Mouse (Mus musculus) activated CD4-positive, CD25-positive, alpha-beta regulatory T cell, adult 4 months (primary cell): Measurements from ENCODE around the gene Prkg1. TPM values are rescaled to one million over a fixed set of nuclear protein-coding genes. Genes with fewer than 3 reads are reported as not detected.

Experiments
- ATAC-seq: one replicate; pipeline ENCODE4 v1.8.0; 2017
- polyA plus RNA-seq, 2 experiments: library from polyadenylated mRNA; unstranded; fragments of 100-300 nt; shearing (Covaris generic); gene quantifications; one replicate each; pipeline ENCODE4 v1.2.1; 2017

Prkg1 gene
- polyA plus RNA-seq, 2 experiments from 2014 or later: 0.20 TPM; not detected in 1

DNA sequence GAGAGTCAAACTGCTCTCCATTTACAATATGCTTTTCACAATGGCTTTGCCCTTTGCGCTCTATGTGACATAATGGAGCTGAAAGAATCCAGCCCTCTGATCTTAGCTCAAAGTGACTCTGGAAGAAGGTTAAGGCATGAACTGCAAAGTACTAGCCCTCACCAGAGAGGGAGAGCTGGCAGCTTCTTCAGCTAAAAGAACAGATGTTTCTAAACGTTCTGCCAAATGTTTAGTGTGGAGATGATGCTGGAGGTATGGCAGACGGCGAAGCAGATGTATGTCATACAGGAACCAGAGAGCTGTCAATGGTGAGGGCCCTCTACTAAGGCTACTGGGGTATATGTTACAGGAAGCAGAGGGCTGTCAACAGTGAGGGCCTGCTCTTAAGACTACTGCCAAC lies 148.0 kb downstream of the Prkg1 start:
- no peak for ATAC-seq

DNA sequence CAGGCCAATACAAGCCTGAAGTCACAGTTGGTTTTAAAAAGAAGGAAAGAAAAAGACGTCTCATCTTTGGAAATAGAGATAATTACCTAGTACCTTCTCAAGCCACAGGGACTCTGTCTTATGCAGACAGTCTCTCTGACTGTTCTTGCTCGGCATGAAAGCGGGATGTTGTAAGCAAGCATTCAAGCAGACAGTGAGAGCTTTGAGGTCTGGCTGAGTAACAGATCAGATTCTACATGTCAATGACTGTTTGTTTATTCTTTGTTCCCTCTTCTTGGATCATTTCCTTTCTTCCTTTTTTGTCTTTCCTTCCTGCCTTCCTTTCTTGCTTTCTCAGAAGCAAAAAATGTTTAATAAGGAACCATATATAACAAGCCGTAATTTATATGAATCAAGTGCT lies 148.7 kb downstream of the Prkg1 start:
- ATAC-seq: no peak

DNA sequence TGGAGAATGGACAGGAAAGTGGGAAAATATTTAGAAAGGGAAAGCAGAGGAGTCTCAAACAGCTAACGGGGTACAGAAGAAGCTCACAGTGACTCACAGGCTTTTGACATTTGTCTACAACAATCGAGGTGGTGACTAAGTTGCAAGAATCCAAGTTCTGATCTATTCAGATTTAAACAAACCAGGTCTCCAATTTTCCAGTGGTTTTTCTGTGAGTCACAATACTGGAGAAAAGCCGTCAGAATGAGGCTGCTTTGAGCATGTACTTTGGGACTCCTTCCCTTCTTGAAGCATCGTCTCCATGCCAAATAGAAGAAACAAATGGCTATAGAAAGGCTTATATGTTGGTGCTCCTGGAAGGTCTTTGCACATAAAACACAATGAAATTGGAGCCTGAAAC lies 151.7 kb downstream of the Prkg1 start:
- no peak for ATAC-seq

GRCm38 (mm10) chr19:31602578-31602977 lies 162.3 kb downstream of the Prkg1 start:
- no peak for ATAC-seq

DNA sequence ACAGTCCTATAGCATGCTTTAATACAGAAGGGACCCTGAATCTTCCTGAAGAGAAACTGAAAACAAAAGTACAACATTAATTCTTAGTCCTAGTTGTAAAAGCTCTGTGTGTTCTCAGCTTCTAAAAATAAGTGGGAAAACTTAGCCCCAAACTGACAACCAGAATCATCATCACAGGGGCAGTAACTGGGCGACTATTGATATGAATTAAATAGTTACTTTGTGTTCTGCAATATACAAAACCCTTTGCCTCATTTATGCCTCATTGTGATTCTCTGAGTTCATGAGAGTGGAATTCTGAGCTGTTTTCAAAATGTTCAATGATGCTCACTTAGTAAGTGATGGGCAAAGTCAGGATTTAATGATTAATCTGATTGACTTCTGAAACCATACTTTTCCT lies 170.8 kb downstream of the Prkg1 start:
- ATAC-seq: no peak

DNA sequence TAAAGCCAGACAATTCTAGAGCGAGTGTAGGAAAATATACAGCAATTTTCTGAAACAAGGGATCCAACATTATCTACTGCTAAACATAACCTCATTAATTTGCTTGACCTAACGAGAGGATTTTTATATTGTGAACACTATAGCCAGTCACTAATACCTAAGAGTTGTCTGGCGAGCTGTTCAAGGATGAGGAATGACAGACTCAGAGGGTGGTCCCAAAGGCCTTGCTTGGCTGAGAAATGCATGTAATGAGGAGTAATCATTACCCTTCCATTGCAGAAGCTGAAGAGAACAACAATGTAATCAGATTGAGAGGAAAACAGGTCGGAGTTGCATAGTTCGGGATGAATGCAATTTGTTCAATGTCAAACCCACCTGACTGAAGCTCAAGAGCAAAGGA lies 174.1 kb downstream of the Prkg1 start:
- no peak for ATAC-seq

- ATAC-seq: no peak
These were observed 187.7 kb downstream of the Prkg1 start for GRCm38 (mm10) chr19:31577092-31577491.

GRCm38 (mm10) chr19:31564329-31564728 lies 200.5 kb downstream of the Prkg1 start:
- ATAC-seq: no peak

DNA sequence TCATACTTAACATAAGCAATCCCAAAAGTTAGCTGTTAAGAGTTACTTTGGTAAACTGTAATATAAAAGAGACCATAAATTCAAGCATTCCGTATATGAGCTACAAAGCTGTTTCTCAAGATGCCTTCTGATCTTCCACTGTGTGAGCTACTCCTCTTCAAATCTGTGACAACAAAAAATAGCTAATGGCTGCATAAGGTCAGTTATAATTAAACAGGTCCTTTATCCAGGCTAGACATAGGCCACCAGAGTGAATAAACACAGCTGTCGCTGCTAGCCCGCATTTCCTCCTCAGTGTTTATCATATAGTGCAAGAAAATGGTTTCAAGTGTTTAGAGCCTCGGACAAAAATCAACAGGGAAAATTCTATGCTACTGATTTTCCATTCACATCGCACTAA lies 218.8 kb downstream of the Prkg1 start:
- ATAC-seq: no peak

- no peak for ATAC-seq
These were observed 233.5 kb downstream of the Prkg1 start for GRCm38 (mm10) chr19:31531249-31531740.

GRCm38 (mm10) chr19:31530616-31531015 lies 234.2 kb downstream of the Prkg1 start:
- ATAC-seq: no peak

- ATAC-seq: no peak
These were observed 234.9 kb downstream of the Prkg1 start for GRCm38 (mm10) chr19:31529890-31530289.

DNA sequence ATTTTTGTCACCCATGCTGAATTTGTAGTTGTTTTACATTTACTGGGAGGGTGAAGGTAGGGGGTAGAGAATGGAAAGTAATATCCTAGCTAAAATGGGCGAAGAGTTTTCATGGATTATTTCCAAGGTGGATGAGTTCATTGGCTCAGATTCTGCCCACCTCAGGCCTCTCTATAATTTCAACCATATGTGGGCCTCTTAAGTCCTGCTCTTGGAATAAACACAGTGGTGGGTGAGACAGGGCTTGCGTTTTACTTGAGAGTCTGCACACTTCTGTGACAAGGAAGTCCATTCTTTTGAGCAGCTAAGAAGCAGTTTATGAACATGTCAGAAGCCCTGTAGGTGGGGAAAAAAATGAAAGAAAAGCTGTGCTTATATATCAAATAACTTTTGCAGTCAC lies 250.3 kb downstream of the Prkg1 start:
- ATAC-seq: no peak

GRCm38 (mm10) chr19:31507831-31508230 lies 257.0 kb downstream of the Prkg1 start:
- no peak for ATAC-seq

DNA sequence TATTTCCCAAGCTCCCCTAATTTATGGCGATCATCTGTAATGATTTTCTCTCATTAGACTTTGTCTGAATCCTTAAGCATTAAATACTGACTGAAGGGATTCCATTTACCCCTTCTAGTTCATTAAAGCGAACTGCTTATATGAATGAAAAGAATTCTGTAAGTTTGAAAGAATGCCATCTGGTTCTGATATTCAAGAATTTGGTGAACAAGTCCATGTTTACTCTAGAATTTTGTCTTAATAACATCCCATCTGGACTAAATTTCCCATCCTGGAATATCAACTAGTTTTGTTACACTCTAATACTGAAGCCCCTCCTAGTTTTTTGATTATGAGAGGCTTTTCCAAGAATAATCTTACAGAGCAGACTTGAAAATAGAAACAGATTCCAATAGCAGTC lies 258.5 kb downstream of the Prkg1 start:
- ATAC-seq: no peak

DNA sequence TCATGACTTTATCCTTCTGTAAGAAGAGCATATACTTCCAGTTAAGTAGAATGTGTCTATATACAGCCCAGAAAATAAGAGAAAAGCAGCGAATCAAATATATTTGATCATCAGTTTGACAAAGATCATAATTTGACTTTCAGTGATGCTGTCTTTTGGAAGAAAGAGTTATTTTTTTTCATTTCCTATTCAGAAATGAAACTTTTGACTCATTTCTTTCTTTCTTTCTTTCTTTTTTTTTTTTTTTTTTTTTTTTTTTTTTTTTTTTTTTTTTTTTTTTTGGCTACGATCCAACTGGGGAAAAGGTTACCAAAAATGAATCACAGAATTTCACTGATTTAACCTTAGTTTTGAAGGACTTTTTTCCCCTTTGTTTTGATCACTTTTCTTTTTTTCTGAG lies 259.8 kb downstream of the Prkg1 start:
- ATAC-seq: no peak

DNA sequence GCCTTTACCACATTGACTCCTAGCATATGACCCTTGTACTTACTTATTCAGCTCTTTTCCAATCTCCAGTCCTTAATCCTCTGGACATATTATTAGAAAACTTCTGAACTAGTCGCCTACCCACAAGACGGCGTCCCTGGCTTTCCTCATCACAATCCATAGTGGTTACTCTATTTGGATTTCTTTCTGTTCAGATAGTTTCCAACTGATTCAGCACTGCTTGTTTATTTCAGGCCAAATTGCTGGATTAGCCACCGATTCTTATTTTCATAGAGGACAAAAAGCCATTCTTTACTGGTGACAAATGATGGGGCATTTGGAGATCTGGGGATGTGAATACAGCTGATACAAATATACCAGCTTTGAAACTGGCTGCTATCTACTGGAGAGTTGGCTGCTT lies 267.4 kb downstream of the Prkg1 start:
- ATAC-seq: no peak

- no peak for ATAC-seq
These were observed 275.2 kb downstream of the Prkg1 start for GRCm38 (mm10) chr19:31489606-31490005.

DNA sequence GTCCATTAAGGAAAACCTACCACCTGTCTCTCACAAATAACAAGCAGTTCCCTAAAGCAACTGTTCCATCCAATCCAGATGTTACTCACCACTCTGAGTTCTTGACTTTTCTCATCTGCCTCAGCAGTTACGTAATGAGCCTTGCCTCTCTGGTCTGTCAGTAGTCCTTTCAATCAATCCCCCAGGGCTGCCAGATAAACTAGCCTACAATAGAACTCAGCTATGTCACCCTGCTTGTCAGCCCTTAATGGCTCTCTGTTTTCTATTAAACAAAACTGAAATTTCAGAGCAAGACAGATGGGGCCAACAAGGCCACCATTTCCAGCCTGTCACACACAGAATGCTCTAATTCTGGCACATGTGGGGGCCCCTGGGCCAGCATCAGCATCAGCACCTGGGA lies 293.1 kb downstream of the Prkg1 start:
- ATAC-seq: no peak

DNA sequence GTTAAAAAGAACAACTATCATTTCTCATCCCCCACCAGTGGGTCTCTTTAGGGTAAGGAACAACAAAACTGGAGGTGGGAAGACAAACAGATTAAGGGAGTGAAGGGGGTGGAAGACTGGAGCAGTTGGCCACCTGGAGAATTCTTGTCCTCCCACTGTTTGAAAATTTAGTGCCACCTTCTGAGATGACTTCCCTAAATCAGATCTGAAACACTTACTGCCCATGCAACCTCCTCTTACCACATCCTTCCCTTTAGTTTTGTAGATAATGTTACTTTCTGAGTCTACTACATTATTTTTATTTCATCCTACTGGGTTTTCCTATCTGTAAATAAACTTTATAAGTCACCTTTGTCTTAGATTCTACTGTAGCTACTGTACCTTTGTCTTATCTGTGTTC lies 304.6 kb downstream of the Prkg1 start:
- no peak for ATAC-seq

DNA sequence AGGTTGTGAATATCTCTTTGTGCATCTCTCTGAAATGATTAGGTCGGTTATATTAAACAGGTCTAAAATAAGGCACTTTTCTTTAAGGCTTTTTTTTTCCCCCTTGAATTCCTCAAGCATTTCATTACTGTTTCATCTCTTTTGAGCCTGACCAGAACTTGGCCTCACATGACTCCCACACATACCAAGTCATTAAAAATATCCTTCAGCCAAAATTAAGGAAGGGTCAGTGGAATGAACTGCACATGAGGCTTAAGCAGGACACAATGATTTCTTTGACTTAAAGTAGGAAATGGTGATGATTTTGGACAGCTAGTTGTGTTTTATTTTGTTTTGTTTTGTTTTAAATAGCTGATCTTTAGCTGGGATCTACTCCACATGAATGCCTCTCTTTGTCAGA lies 320.7 kb downstream of the Prkg1 start:
- ATAC-seq: no peak

GRCm38 (mm10) chr19:31442311-31442710 lies 322.5 kb downstream of the Prkg1 start:
- no peak for ATAC-seq

DNA sequence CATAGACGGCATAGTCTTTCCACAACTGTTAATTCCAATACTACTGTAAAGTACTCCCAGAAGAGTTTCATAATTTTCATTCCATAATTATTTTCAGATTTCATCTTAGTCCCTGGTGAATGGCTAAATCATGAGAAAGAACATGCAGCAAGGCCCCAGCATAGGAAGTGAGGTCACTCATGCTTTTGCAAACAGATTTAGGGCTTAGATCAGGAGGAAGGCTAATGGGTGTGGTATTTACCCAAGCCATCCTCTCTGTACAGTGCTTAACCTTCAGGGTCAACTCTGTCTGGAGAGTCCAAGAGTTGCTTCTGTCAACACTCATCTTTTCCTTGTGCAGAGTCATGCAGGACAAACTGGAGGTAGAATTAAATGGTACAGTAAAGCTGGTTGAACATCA lies 331.4 kb downstream of the Prkg1 start:
- no peak for ATAC-seq

DNA sequence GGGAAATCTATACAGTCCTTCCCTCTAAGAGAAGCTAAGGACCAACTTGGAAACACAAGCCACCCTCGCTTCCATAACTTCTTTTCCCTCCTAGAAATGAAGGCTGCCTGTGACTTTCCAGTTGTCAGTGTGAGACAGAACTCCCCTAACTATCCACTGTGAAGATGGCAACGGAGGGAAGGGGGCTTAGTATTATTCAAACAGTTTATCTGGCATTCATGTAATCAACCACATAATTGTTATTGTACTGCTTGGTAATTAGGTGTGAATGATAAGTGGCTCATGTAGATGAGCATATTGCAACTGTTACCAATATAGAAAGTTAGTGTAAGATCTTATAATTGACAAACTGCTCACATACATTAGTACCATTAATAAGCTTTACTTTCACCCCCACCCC lies 333.4 kb downstream of the Prkg1 start:
- no peak for ATAC-seq

DNA sequence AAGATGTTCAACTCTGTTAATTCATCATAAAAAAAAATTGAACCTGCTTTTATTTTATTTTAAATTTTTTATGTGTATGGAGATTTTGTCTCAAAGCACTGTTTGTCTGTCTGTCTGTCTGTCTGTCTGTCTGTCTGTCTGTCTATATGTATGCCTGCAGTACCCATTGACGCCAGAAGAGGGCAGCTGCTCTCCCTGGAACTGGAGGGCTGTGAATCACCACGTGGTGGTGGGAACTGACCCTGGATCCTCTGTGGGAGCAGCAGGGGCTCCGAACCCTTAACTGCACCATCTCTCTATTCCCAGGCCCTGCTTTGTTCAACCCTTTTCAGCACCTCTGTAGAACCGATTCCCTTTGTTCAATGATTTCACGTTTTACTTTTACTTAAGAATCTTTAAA lies 338.7 kb downstream of the Prkg1 start:
- no peak for ATAC-seq

GRCm38 (mm10) chr19:31425199-31425598 lies 339.6 kb downstream of the Prkg1 start:
- no peak for ATAC-seq
